Mouse (Mus musculus) midbrain, postnatal 0 days (tissue): ENCODE measurements at regions not wholly inside any gene's neighbourhood (a gene's known extent, or its start where the extent isn't known, plus 50 kb on each side); places are given as distances from the start of the nearest gene placed in this dataset.

Source experiments
- ATAC-seq: fragments of 200-750 bp; cut with Nextera tagmentation; 2 replicates; pipeline ENCODE4 v1.8.0; 2017; ENCODE audit warnings: moderate number of reproducible peaks, mild to moderate bottlenecking, moderate TSS enrichment, moderate library complexity; ENCODE audit not compliant: low FRiP score
- DNase-seq: peaks from one replicate; pipeline ENCODE4 v3.0.0-alpha.2; 2015; ENCODE audit warnings: low spot score
- H3K27ac ChIP-seq: fragments of 300-500 bp; sonication (generic); 2 replicates; pipeline ENCODE4 v1.5.1; 2014; ENCODE audit warnings: low read depth, mild to moderate bottlenecking, low read length, mixed read lengths
- H3K27me3 ChIP-seq: fragments of 300-500 bp; sonication (generic); 2 replicates; pipeline ENCODE4 v1.6.1; 2014; ENCODE audit warnings: low read length, control low read depth, mixed read lengths; ENCODE audit not compliant: insufficient read depth
- H3K36me3 ChIP-seq: fragments of 300-500 bp; sonication (generic); 2 replicates; pipeline ENCODE4 v1.6.1; 2014; ENCODE audit warnings: low read length, control low read depth, mixed read lengths; ENCODE audit not compliant: insufficient read depth
- H3K4me1 ChIP-seq: fragments of 300-500 bp; sonication (generic); 2 replicates; pipeline ENCODE4 v1.6.1; 2014; ENCODE audit warnings: mild to moderate bottlenecking, control low read depth, antibody characterized with exemption, low read length, mixed read lengths; ENCODE audit not compliant: insufficient read depth
- H3K4me2 ChIP-seq: fragments of 300-500 bp; sonication (generic); 2 replicates; pipeline ENCODE4 v1.6.1; 2014; ENCODE audit warnings: low read depth, mild to moderate bottlenecking, low read length, mixed read lengths; ENCODE audit not compliant: poor library complexity, severe bottlenecking
- H3K4me3 ChIP-seq: fragments of 300-500 bp; sonication (generic); 2 replicates; pipeline ENCODE4 v1.5.1; 2014; ENCODE audit warnings: low read depth, mild to moderate bottlenecking, low read length, moderate library complexity
- H3K9ac ChIP-seq: fragments of 300-500 bp; sonication (generic); replicated peaks from 2 replicates; pipeline ENCODE4 v1.6.1; 2014; ENCODE audit warnings: mild to moderate bottlenecking, low read length, moderate library complexity, mixed read lengths; ENCODE audit not compliant: poor library complexity, severe bottlenecking
- H3K9me3 ChIP-seq: fragments of 300-500 bp; sonication (generic); 2 replicates; pipeline ENCODE4 v1.6.1; 2016; ENCODE audit warnings: low read length, control low read depth
- CTCF ChIP-seq: IDR thresholded peaks from 2 replicates; pipeline ENCODE4 v1.5.1; 2016; ENCODE audit warnings: antibody characterized with exemption, mild to moderate bottlenecking
- WGBS: fragments of 180-500 bp; shearing (Covaris S2); extraction: QIAGEN DNeasy Blood & Tissue Kit; methylation state at CpG from one replicate; pipeline ENCODE4 v1.1.7; 2014; 5-methylcytosine and 5-hydroxymethylcytosine counted together

- H3K27me3 ChIP-seq, result no peaks in the 10 kb centered on the region
- H3K36me3 ChIP-seq, result no peaks in the 10 kb centered on the region
- H3K4me2 ChIP-seq, result no peak overlapping the region
- H3K27ac ChIP-seq, result no peak overlapping the region
- DNase-seq, result no peak
- H3K4me1 ChIP-seq, result no peaks in the 10 kb centered on the region
- no peaks in the 10 kb centered on the region for H3K9me3 ChIP-seq
- H3K9ac ChIP-seq, result no peak overlapping the region
- no peak overlapping the region for H3K4me3 ChIP-seq
- no peak for ATAC-seq
- no peak for TF ChIP-seq CTCF
Observed at GRCm38 (mm10) chr6:44793348-44793747, 265.8 kb upstream of the Cntnap2 start.

DNA sequence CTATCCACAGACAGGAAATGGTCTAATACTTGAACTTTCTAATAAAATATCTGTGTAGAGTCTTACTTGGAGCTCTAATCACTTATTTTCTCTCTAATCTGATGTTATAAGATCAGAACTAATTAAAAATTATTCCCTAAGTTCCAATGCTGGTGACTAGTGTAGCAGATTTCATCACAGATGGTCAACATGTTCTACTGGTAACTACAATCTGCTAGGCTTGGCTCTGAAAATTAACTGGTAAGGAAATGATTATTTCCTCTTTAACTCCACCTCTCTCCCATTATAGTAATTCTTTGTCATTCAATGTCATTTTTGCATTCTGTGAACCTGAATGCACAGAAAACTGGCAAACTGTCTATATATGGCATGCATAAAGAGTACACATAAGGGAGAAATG, 243.8 kb upstream of the Cntnap2 start:
- no peak for DNase-seq
- H3K27me3 ChIP-seq, result no peaks in the 10 kb centered on the region; the same call in 1 of the 2 replicates
- no peak for TF ChIP-seq CTCF
- no peaks in the 10 kb centered on the region for H3K36me3 ChIP-seq
- no peaks in the 10 kb centered on the region for H3K9me3 ChIP-seq
- no peak overlapping the region for H3K4me2 ChIP-seq
- H3K4me3 ChIP-seq, result no peak overlapping the region
- H3K27ac ChIP-seq, result no peak overlapping the region
- no peak overlapping the region for H3K9ac ChIP-seq
- ATAC-seq, result no peak
- no peaks in the 10 kb centered on the region for H3K4me1 ChIP-seq

DNA sequence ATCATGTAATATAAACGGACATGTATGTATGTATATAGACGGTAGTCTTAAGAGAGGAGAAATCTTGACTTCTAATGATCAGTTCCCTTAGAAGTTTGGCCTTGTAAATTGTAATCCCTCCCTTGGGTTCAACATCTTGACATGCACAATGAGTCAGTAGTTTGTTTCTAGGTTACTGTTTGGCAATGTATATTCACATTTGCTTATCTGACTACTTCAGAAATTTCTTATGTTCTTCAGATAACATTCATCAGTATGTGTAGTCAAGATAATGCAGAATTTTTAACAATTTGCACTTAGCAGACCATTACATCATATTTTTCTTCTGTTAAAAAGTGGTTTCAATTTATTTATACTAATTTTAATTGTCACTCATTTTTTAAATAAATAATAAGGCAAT, 215.0 kb upstream of the Cntnap2 start:
- Histone ChIP-seq H3K9ac (no peak overlapping the region), H3K36me3 (no peaks in the 10 kb centered on the region), H3K4me3 (no peak overlapping the region), H3K4me2 (no peak overlapping the region), H3K9me3 (no peaks in the 10 kb centered on the region), H3K27ac (no peak overlapping the region), H3K27me3 (no peaks in the 10 kb centered on the region), H3K4me1 (no peaks in the 10 kb centered on the region)
- no peak for TF ChIP-seq CTCF
- ATAC-seq, result no peak
- no peak for DNase-seq
- 89% methylated on average over 2 of the region's 2 CpGs for WGBS

GRCm38 (mm10) chr6:44849477-44849876, 209.7 kb upstream of the Cntnap2 start:
- Histone ChIP-seq H3K4me3 (no peak overlapping the region), H3K27ac (no peak overlapping the region), H3K4me2 (no peak overlapping the region), H3K36me3 (no peaks in the 10 kb centered on the region), H3K27me3 (no peaks in the 10 kb centered on the region), H3K9me3 (no peaks in the 10 kb centered on the region), H3K4me1 (no peaks in the 10 kb centered on the region), H3K9ac (no peak overlapping the region)
- WGBS, result 82% methylated on average over 1 of the region's 1 CpGs
- TF ChIP-seq CTCF, result no peak
- DNase-seq, result no peak
- no peak for ATAC-seq

DNA sequence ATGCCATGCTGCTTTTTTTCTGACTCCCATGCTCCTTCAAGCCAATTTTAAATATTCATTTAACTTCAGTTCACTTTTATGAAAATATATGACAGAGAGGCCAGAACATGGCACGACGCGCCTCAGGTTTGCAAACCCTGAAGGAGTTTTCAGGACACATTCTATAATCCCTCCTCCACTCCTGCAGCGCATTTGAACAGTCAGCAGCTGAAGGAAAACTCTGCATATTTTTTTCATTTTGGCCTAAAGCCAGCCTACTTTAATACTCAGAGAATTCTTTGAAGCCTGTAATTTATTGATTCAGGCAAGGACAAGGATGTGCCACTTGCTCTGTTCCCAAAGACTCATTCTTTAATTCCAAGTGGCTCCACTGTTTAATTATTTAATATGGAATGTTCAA, 208.3 kb upstream of the Cntnap2 start:
- Histone ChIP-seq H3K27ac (no peak overlapping the region), H3K4me2 (no peak overlapping the region), H3K27me3 (no peaks in the 10 kb centered on the region), H3K9me3 (no peaks in the 10 kb centered on the region), H3K36me3 (no peaks in the 10 kb centered on the region), H3K4me3 (no peak overlapping the region), H3K4me1 (no peaks in the 10 kb centered on the region), H3K9ac (no peak overlapping the region)
- DNase-seq (peak; percentile 15), ATAC-seq (no peak)
- 53% methylated on average over 4 of the region's 4 CpGs for WGBS
- TF ChIP-seq CTCF, result no peak

GRCm38 (mm10) chr6:44900249-44900648, 158.9 kb upstream of the Cntnap2 start:
- ATAC-seq (no peak), DNase-seq (peak; percentile 5)
- Histone ChIP-seq H3K4me2 (no peak overlapping the region), H3K27ac (no peak overlapping the region), H3K4me1 (no peaks in the 10 kb centered on the region), H3K4me3 (no peak overlapping the region), H3K27me3 (no peaks in the 10 kb centered on the region), H3K36me3 (no peaks in the 10 kb centered on the region), H3K9ac (no peak overlapping the region), H3K9me3 (no peaks in the 10 kb centered on the region)
- 80% methylated on average over 2 of the region's 2 CpGs for WGBS
- TF ChIP-seq CTCF, result no peak
